Mouse (Mus musculus) hematopoietic stem cell, adult 5-6 weeks (primary cell): Measurements from ENCODE around the gene Sun1. TPM values are rescaled to one million over a fixed set of nuclear protein-coding genes. Genes with fewer than 3 reads are reported as not detected.

Experiments
- ATAC-seq, 2 experiments: fragments of 125-278 bp in 1 of 2; replicated peaks in 1 of 2; 2 replicates each; pipeline ENCODE4 v1.8.0; 2016 to 2017; ENCODE audit warnings: inconsistent platforms in 2 of 2, mild to moderate bottlenecking in 2 of 2, moderate number of reproducible peaks in 2 of 2, low read depth in 1 of 2, moderate TSS enrichment in 1 of 2; ENCODE audit not compliant: low FRiP score in 2 of 2, poor library complexity in 2 of 2, severe bottlenecking in 2 of 2, insufficient read depth in 1 of 2, low TSS enrichment in 1 of 2
- total RNA-seq: library from RNA; stranded (forward); fragments of 172-1452, 232-1000 nt; gene quantifications from 2 replicates; pipeline ENCODE4 v1.2.3, GENCODE M21; 2017

Sun1 gene
- total RNA-seq, 1 experiment from 2014 or later: 39.6 TPM

- ATAC-seq: no peak
Observed at GRCm38 (mm10) chr5:139291811-139292560, 91.5 kb downstream of the Sun1 start.

DNA sequence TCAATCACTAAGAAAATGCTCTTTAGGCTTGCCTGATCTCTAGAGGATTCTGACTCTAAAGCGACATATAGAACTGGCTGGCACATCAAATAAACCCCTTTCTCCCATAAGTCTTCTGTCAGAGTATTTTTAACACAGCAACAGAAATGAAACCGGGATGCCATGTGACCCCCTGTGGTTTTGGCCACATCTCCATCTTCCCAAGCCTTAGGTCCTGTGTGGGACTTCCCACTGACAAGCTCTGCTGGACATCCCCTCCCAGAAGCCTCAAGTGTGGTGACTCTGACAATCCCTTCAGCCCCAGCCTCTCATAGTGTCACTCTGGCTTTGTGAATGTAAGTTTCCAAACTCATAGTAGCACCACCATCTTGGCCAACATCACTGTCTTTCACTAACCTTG lies 93.7 kb downstream of the Sun1 start:
- no peak for ATAC-seq

DNA sequence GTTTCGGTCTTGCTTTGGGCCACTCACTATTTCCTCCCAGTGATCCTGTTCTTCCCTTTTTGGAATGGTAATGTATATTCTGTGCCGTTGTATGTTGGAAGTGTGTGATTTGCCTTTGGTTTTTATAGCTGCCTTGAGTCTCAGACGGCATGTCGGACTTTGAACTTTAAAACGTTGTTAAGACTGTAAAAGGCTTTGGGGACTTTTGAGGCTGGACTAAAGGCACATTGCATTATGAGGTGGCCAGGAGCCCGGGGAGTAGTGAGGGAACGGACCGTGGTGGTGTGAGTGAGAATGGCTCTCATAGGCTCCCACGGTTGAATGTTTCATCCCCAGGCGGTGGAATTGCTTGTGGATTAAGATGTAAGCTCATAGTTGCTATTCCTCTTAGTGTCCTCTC lies 96.7 kb downstream of the Sun1 start:
- ATAC-seq: no peak

- no peak for ATAC-seq
Observed at GRCm38 (mm10) chr5:139297745-139298144, 97.3 kb downstream of the Sun1 start.

Other genes starting within 250 kb of the Sun1 start
- gene Pdgfa, start 203.3 kb upstream of the Sun1 start, total RNA-seq: 0.13 and 0.65 TPM in 2 replicates
- 0.13 TPM in 1 of 2 replicates, not detected in the other for gene Prkar1b, start 50.6 kb upstream of the Sun1 start, total RNA-seq
- 6.6 and 11.4 TPM in 2 replicates for gene Dnaaf5, start 50.4 kb upstream of the Sun1 start, total RNA-seq
- gene Get4, start 51.7 kb downstream of the Sun1 start, total RNA-seq: 16.4 and 20.3 TPM in 2 replicates
- 19.4 and 29.0 TPM in 2 replicates for gene Adap1, start 125.0 kb downstream of the Sun1 start, total RNA-seq
- gene Cox19, start 150.8 kb downstream of the Sun1 start, total RNA-seq: 14.9 and 18.7 TPM in 2 replicates
- not detected in 2 replicates for gene Cyp2w1, start 152.0 kb downstream of the Sun1 start, total RNA-seq
- gene Gpr146, start 177.1 kb downstream of the Sun1 start, total RNA-seq: 11.2 and 11.8 TPM in 2 replicates
- gene C130050O18Rik, start 204.6 kb downstream of the Sun1 start, total RNA-seq: 2.1 and 3.3 TPM in 2 replicates
- gene Gper1, start 222.5 kb downstream of the Sun1 start, total RNA-seq: 0.44 TPM in 1 of 2 replicates, not detected in the other